Mouse (Mus musculus) olfactory bulb, adult 2 months (tissue): ENCODE measurements around the gene Wscd2.

ENCODE experiments used
- CTCF ChIP-seq: fragments of 200-500 bp; IDR thresholded peaks from 2 replicates; pipeline ENCODE4 v1.5.1; 2012; ENCODE audit warnings: low read depth, mild to moderate bottlenecking, low read length, moderate library complexity; ENCODE audit not compliant: insufficient read depth
- POLR2A ChIP-seq: fragments of 200-500 bp; IDR thresholded peaks from 2 replicates; pipeline ENCODE4 v1.6.1; 2012; ENCODE audit warnings: mild to moderate bottlenecking, low read depth, low read length, moderate library complexity; ENCODE audit not compliant: insufficient read depth

DNA sequence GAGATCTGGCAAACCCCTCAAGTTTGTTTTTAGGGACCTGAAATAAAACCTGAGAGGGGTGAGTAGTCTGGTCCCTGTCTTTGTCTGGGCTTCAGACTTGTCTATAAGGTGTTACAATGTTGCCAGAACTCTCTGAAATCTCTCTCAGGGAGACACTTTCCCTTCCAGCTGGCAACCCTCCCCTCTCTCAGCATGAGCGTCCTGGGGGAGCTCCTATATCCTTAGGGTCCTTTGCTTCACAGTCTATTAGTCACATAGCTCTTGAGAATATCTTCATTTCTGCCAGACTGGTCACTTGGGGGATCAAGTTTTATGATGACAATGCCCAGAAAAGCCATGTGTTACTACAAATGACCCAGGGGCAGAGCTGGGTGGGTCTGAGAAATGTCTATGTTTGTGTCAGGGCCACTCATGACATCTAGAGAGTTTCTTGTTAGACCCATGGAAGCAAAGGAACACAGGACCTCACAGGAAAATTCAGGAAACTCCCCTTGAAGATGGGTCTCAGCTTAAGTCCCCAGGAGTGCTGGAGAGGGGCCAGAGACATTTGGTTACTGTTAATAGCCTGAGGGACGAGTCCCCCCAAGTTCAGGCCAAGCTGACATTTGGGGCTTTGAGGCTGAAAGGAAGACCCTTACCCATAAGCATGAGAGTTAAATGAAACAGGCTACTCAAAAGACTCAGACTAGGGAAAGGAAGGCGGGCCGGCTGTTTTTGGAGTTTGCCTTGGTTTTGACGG is 93.5 kb downstream of the Wscd2 start:
- TF ChIP-seq CTCF, result no peak
- TF ChIP-seq POLR2A, result no peak
